Mouse (Mus musculus) lung, adult 2 months (tissue): ENCODE results near the gene Cela3a.

Experiments used
- CTCF ChIP-seq: fragments of 200-500 bp; IDR thresholded peaks from 2 replicates; pipeline ENCODE4 v1.5.1; 2011; ENCODE audit warnings: mild to moderate bottlenecking, low read length, control low read depth; ENCODE audit not compliant: insufficient read depth
- POLR2A ChIP-seq: fragments of 200-500 bp; IDR thresholded peaks from 2 replicates; pipeline ENCODE4 v1.6.1; 2011; ENCODE audit warnings: low read depth, mild to moderate bottlenecking, control low read depth, low read length, borderline replicate concordance; ENCODE audit errors: extremely low read depth

GRCm38 (mm10) chr4:137360996-137361395, 48.6 kb downstream of the Cela3a start:
- TF ChIP-seq POLR2A (no peak), CTCF (no peak)
